Mouse (Mus musculus): ENCODE data around the gene Clstn2.

Gene Clstn2

GRCm38 (mm10) chr9:97772431-97772830 lies 260.6 kb downstream of the Clstn2 start:
- DNase-seq = no peak

GRCm38 (mm10) chr9:97769331-97769730 lies 263.6 kb downstream of the Clstn2 start:
- no peak for DNase-seq

- DNase-seq = no peak
Measured at GRCm38 (mm10) chr9:97765251-97765767, 267.7 kb downstream of the Clstn2 start.

GRCm38 (mm10) chr9:97763048-97763447 lies 269.9 kb downstream of the Clstn2 start:
- DNase-seq = no peak

- no peak for DNase-seq
Measured at GRCm38 (mm10) chr9:97755599-97756270, 277.2 kb downstream of the Clstn2 start.

GRCm38 (mm10) chr9:97753715-97754114 lies 279.3 kb downstream of the Clstn2 start:
- no peak for DNase-seq

- DNase-seq = no peak
Measured at GRCm38 (mm10) chr9:97746574-97746973, 286.4 kb downstream of the Clstn2 start.

GRCm38 (mm10) chr9:97727715-97728486 lies 305.1 kb downstream of the Clstn2 start:
- DNase-seq = no peak

GRCm38 (mm10) chr9:97717728-97718127 lies 315.3 kb downstream of the Clstn2 start:
- DNase-seq = no peak

GRCm38 (mm10) chr9:97717005-97717404 lies 316.0 kb downstream of the Clstn2 start:
- no peak for DNase-seq

GRCm38 (mm10) chr9:97712888-97713287 lies 320.1 kb downstream of the Clstn2 start:
- no peak for DNase-seq

GRCm38 (mm10) chr9:97703901-97704503 lies 329.0 kb downstream of the Clstn2 start:
- no peak for DNase-seq

- DNase-seq = no peak
Measured at GRCm38 (mm10) chr9:97702989-97703388, 330.0 kb downstream of the Clstn2 start.

- no peak for DNase-seq
Measured at GRCm38 (mm10) chr9:97699983-97700382, 333.0 kb downstream of the Clstn2 start.

GRCm38 (mm10) chr9:97699020-97699419 lies 334.0 kb downstream of the Clstn2 start:
- no peak for DNase-seq

- DNase-seq = no peak
Measured at GRCm38 (mm10) chr9:97698071-97698470, 334.9 kb downstream of the Clstn2 start.

GRCm38 (mm10) chr9:97696655-97697235 lies 336.2 kb downstream of the Clstn2 start:
- no peak for DNase-seq

- no peak for DNase-seq
Measured at GRCm38 (mm10) chr9:97695278-97695677, 337.7 kb downstream of the Clstn2 start.

- no peak for DNase-seq
Measured at GRCm38 (mm10) chr9:97686826-97687425, 346.1 kb downstream of the Clstn2 start.

- DNase-seq = no peak
Measured at GRCm38 (mm10) chr9:97685664-97686063, 347.3 kb downstream of the Clstn2 start.

- peak; percentile 30 for DNase-seq
Measured at GRCm38 (mm10) chr9:97679878-97680277, 353.1 kb downstream of the Clstn2 start.

GRCm38 (mm10) chr9:97679106-97679505 lies 353.9 kb downstream of the Clstn2 start:
- no peak for DNase-seq

- no peak for DNase-seq
Measured at GRCm38 (mm10) chr9:97677075-97677474, 355.9 kb downstream of the Clstn2 start.

All from lung, postnatal 14 days (tissue).